Mouse (Mus musculus) cerebellum, adult 2 months (tissue): ENCODE data around the gene Cpne6.

ENCODE experiments used
- CTCF ChIP-seq: fragments of 200-500 bp; IDR thresholded peaks from 2 replicates; pipeline ENCODE4 v1.5.1; 2011; ENCODE audit warnings: low read depth, mild to moderate bottlenecking, control low read depth, low read length, moderate library complexity, borderline replicate concordance; ENCODE audit not compliant: insufficient read depth
- POLR2A ChIP-seq: fragments of 200-500 bp; IDR thresholded peaks from 2 replicates; pipeline ENCODE4 v1.6.1; 2011; ENCODE audit warnings: low read length, control low read depth, borderline replicate concordance; ENCODE audit not compliant: insufficient read depth

- TF ChIP-seq POLR2A (no peak), CTCF (no peak)
Measured at GRCm38 (mm10) chr14:55526674-55527073, 16.4 kb downstream of the Cpne6 start.
